Mouse (Mus musculus): ENCODE data around the gene Nfkbil1. TPM values are rescaled to one million over a fixed set of nuclear protein-coding genes. Genes with fewer than 3 reads are reported as not detected.

Gene Nfkbil1
- not detected for polyA plus RNA-seq (2014; fragmentation: Illumina TruSeq; extraction: RNeasy Lipid Tissue Mini Kit (QIAGEN cat#74804); ENCODE audit: low replicate concordance)

DNA sequence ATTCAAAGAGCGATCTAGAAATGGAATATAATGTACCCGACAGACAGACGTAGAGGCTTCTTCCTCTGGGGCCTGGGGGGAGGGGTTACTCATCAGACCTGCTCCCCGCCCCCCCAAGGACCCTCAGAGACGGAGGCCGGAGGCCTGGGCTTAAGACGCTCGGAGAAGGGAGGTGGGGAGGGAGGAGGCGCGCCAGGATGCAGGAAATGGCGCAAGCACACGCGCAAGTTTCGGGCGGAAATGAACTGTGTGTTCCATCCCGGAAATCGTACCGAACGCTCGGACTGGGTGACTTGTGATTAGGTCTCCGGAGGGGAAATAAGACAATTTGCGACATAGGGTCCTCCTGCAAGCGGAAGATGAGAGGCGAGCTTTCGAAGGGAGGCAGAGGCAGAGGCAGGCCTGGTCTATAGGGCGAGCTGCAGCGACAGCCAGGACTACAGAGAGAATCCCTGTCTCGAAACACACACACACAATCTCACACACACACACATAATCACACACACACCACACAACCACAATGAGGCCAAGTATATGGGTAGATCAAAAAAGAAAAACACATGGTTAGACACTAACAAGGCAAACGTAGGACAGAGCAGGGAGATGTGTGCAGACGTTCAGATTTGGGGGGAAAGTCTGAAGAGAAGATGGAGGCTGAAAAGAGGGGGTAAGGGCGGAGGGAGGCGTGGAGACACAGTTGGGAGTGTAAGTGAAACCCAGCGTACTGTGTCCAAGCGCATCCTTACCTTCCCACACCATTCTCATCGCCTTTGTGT lies at the start of gene Nfkbil1:
Gene Nfkbil1 (minus strand): TSS at position 179 of the 776 bp plus-strand sequence.

GRCm38 (mm10) chr17:35262664-35263522 lies 27.3 kb upstream of the Nfkbil1 start, which contains the start of gene H2-D1:
Gene H2-D1, plus strand, starts transcription at chr17:35262730.

DNA sequence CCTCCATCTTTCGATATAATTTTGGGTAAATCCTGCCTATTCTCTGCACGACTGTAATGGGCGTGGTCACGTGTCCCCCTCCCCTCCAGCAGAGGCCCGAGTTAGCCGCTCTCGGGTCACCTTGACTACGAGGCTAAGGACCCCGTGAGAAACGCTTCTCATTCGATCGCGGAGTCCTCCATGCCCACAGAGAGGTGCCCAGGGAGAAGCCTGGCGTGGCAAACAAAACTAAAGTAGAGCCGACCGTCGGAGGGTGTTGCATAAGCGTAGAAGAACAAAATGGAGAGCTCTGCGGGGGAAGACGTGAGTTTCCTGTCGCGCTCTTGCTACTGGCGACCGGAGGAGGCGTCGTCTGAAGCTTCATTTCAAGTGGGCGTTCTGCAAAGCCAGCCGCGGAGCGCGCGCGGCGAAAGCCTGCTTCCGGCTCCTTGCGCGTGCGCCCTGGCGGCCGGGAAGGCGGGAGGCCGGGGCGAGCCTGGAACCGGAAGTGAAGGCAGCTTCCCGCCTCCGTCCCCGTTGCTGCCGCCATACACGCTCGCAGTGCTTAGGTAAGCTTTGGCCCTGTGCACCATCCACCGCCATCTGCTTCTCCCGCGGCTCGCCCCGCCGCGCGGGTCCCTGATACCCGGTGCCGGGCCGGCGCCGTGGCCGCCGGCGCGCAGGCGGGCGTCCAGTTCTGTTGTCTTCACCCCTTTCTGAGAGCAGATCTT lies 5.9 kb upstream of the Nfkbil1 start, which contains the start of gene Ddx39b:
Gene Ddx39b (plus strand): TSS at position 442 of the 710 bp plus-strand sequence.

DNA sequence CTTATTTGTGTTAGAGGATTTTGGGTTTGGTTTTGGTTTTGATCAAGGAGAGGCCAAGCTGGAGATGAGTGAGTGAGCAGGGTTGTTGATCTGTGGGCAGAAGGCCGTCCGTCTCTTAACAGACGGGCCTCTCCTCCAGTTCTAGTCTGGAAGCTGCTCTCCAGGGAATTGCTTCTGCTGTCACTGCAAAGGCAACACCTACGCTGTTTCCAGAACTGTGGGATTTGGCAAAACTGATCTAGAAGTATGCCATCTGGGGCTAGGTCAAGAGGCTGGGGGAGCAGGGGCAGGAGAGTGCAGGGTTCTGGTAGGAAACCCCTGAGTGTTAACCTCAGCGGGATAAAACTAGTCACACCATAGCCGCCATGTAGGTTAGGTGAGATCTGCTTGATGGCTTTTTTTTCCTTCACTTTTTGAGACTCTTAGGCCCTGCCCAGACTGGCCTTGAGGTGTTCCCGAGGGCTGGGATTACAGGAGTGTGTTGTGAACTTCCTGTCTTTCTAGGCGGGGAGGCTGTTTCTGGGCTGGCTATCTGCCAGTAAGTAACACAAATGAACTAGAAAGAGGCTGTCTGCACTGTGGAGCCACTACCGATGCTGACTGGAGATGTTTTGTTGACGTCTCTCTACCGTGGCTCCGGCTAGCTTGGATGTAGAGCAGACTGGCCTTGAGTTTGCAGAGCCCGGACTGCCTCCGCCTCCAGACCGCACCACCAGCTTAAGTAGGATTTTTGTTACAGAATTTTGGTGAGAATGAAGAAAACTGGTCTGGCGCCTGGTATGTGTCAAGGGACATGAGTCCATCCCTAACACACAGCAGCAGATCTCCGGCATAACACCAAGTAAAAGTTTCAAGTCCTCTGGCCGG lies 2.2 kb downstream of the Nfkbil1 start, which contains the start of gene Atp6v1g2:
Gene Atp6v1g2 (plus strand): TSS at position 547 of the 867 bp plus-strand sequence.

GRCm38 (mm10) chr17:35220156-35220952 lies 15.2 kb downstream of the Nfkbil1 start, which contains the start of gene Gm16181:
Gene Gm16181, plus strand, starts transcription at chr17:35220834.

DNA sequence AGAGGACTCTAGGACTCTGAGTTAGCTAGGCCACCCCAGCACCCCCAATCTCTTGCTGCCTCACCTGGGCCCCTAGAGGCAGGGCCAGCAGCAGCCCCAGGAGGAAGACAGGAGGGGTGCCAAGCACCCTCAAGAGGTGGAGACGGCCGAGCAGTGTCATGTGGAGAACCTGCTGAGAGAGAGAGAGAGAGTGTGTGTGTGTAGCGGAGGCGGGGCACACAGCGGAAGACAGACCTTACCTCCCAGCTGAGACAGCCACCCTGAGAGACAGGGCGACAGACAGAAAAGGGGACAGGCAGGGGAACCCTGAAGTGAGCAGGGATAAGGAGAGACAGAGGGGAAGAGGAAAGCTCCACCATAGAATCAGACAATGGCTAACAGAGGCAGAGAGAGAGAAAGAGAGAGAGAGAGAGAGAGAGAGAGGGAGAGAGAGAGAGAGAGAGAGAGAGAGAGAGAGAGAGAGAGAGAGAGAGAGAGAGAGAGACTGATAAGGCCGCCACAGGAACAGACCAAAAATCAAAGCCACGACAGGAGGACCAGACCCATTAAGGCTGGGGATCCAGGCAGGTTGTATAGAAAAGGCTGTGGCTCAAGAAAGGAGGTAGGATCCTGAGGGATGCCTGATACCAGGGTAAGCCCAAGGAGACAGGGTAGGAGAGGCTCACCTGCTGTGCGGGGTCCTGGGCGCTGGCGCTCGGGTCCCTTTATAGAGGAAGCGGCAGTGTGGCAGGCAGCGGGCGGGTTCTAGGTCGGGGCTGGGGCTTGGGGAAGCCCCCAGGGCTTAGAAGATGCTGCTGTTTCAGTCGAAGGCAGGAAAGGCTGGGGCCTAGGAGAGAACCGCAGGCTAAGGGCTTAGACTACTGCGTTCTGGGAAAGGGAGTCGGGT lies 30.9 kb downstream of the Nfkbil1 start, which contains the start of gene Lta:
Gene Lta (minus strand): TSS at position 858 of the 886 bp plus-strand sequence.

GRCm38 (mm10) chr17:35201787-35202186 lies 33.8 kb downstream of the Nfkbil1 start, which contains the start of gene Tnf:
Gene Tnf, minus strand, starts transcription at chr17:35202007.

GRCm38 (mm10) chr17:35193881-35194843 lies 41.4 kb downstream of the Nfkbil1 start, which contains the start of gene Ltb:
Gene Ltb, plus strand, starts transcription at chr17:35194439.

DNA sequence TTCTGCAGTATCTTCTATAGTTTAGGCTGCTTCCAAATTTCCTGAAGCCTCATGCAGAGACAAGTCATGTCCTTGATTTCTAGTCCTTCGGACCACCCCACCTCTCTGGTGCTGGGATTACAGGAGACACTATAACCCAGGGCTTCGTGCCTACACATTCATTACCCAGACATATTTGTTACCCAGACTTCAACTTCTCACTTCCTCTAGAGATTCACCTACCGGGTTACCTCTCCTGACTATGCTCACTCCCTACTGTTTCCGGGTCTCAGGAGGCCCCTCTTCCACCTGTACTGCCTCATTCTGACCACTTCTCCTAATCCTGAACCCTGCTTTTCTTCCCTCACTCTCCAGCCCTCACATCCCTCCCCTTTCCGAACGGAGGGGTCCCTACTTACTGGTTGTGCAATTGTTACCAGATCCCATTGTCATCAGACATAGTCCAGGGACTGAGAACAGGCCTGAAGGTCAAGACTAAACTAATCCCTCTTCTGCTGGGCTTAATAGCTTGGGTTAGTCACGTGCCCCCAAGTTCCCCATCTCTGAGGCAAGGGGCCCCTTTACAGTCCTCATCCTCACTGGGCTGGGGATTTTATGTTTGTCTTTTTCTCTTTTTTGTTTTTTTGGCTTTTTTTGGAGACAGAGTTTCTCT lies 47.5 kb downstream of the Nfkbil1 start, which contains the start of gene Lst1:
Gene Lst1 (minus strand): TSS at position 481 of the 652 bp plus-strand sequence.

GRCm38 (mm10) chr17:35175968-35176367 lies 59.6 kb downstream of the Nfkbil1 start, which contains the start of gene Aif1:
Gene Aif1, minus strand, starts transcription at chr17:35176068.

Other genes with a start within 250 kb of the Nfkbil1 start
- 0.37 TPM for gene Vars, start 234.8 kb downstream of the Nfkbil1 start, polyA plus RNA-seq (2014; fragmentation: Illumina TruSeq; extraction: RNeasy Lipid Tissue Mini Kit (QIAGEN cat#74804); ENCODE audit: low replicate concordance)
- 0.11 TPM for gene Vwa7, start 219.2 kb downstream of the Nfkbil1 start, polyA plus RNA-seq (2014; fragmentation: Illumina TruSeq; extraction: RNeasy Lipid Tissue Mini Kit (QIAGEN cat#74804); ENCODE audit: low replicate concordance)
- not detected for gene Sapcd1, start 207.8 kb downstream of the Nfkbil1 start, polyA plus RNA-seq (2014; fragmentation: Illumina TruSeq; extraction: RNeasy Lipid Tissue Mini Kit (QIAGEN cat#74804); ENCODE audit: low replicate concordance)
- gene Msh5, start 189.0 kb downstream of the Nfkbil1 start, polyA plus RNA-seq (2014; fragmentation: Illumina TruSeq; extraction: RNeasy Lipid Tissue Mini Kit (QIAGEN cat#74804); ENCODE audit: low replicate concordance) = 0.93 TPM
- gene Clic1, start 185.8 kb downstream of the Nfkbil1 start, polyA plus RNA-seq (2014; fragmentation: Illumina TruSeq; extraction: RNeasy Lipid Tissue Mini Kit (QIAGEN cat#74804); ENCODE audit: low replicate concordance) = 31.3 TPM
- gene Ddah2, start 176.8 kb downstream of the Nfkbil1 start, polyA plus RNA-seq (2014; fragmentation: Illumina TruSeq; extraction: RNeasy Lipid Tissue Mini Kit (QIAGEN cat#74804); ENCODE audit: low replicate concordance) = not detected
- gene Ly6g6c, start 170.4 kb downstream of the Nfkbil1 start, polyA plus RNA-seq (2014; fragmentation: Illumina TruSeq; extraction: RNeasy Lipid Tissue Mini Kit (QIAGEN cat#74804); ENCODE audit: low replicate concordance) = not detected
- 0.59 TPM for gene Mpig6b, start 169.6 kb downstream of the Nfkbil1 start, polyA plus RNA-seq (2014; fragmentation: Illumina TruSeq; extraction: RNeasy Lipid Tissue Mini Kit (QIAGEN cat#74804); ENCODE audit: low replicate concordance)
- not detected for gene Ly6g6e, start 158.9 kb downstream of the Nfkbil1 start, polyA plus RNA-seq (2014; fragmentation: Illumina TruSeq; extraction: RNeasy Lipid Tissue Mini Kit (QIAGEN cat#74804); ENCODE audit: low replicate concordance)
- not detected for gene Ly6g6d, start 157.7 kb downstream of the Nfkbil1 start, polyA plus RNA-seq (2014; fragmentation: Illumina TruSeq; extraction: RNeasy Lipid Tissue Mini Kit (QIAGEN cat#74804); ENCODE audit: low replicate concordance)
- gene Ly6g6f, start 150.2 kb downstream of the Nfkbil1 start, polyA plus RNA-seq (2014; fragmentation: Illumina TruSeq; extraction: RNeasy Lipid Tissue Mini Kit (QIAGEN cat#74804); ENCODE audit: low replicate concordance) = not detected
- gene Abhd16a, start 146.5 kb downstream of the Nfkbil1 start, polyA plus RNA-seq (2014; fragmentation: Illumina TruSeq; extraction: RNeasy Lipid Tissue Mini Kit (QIAGEN cat#74804); ENCODE audit: low replicate concordance) = 3.7 TPM
- not detected for gene Ly6g5c, start 127.5 kb downstream of the Nfkbil1 start, polyA plus RNA-seq (2014; fragmentation: Illumina TruSeq; extraction: RNeasy Lipid Tissue Mini Kit (QIAGEN cat#74804); ENCODE audit: low replicate concordance)
- gene Ly6g5b, start 120.4 kb downstream of the Nfkbil1 start, polyA plus RNA-seq (2014; fragmentation: Illumina TruSeq; extraction: RNeasy Lipid Tissue Mini Kit (QIAGEN cat#74804); ENCODE audit: low replicate concordance) = not detected
- 2.3 TPM for gene Gpank1, start 114.3 kb downstream of the Nfkbil1 start, polyA plus RNA-seq (2014; fragmentation: Illumina TruSeq; extraction: RNeasy Lipid Tissue Mini Kit (QIAGEN cat#74804); ENCODE audit: low replicate concordance)
- 112 TPM for gene Csnk2b, start 113.7 kb downstream of the Nfkbil1 start, polyA plus RNA-seq (2014; fragmentation: Illumina TruSeq; extraction: RNeasy Lipid Tissue Mini Kit (QIAGEN cat#74804); ENCODE audit: low replicate concordance)
- gene D17H6S53E, start 109.4 kb downstream of the Nfkbil1 start, polyA plus RNA-seq (2014; fragmentation: Illumina TruSeq; extraction: RNeasy Lipid Tissue Mini Kit (QIAGEN cat#74804); ENCODE audit: low replicate concordance) = 1.7 TPM
- gene Apom, start 103.7 kb downstream of the Nfkbil1 start, polyA plus RNA-seq (2014; fragmentation: Illumina TruSeq; extraction: RNeasy Lipid Tissue Mini Kit (QIAGEN cat#74804); ENCODE audit: low replicate concordance) = not detected
- 9.2 TPM for gene Bag6, start 100.6 kb downstream of the Nfkbil1 start, polyA plus RNA-seq (2014; fragmentation: Illumina TruSeq; extraction: RNeasy Lipid Tissue Mini Kit (QIAGEN cat#74804); ENCODE audit: low replicate concordance)
- gene Prrc2a, start 70.9 kb downstream of the Nfkbil1 start, polyA plus RNA-seq (2014; fragmentation: Illumina TruSeq; extraction: RNeasy Lipid Tissue Mini Kit (QIAGEN cat#74804); ENCODE audit: low replicate concordance) = 7.5 TPM
- gene Aif1, start 59.7 kb downstream of the Nfkbil1 start, polyA plus RNA-seq (2014; fragmentation: Illumina TruSeq; extraction: RNeasy Lipid Tissue Mini Kit (QIAGEN cat#74804); ENCODE audit: low replicate concordance) = 8.4 TPM
- not detected for gene Lst1, start 47.4 kb downstream of the Nfkbil1 start, polyA plus RNA-seq (2014; fragmentation: Illumina TruSeq; extraction: RNeasy Lipid Tissue Mini Kit (QIAGEN cat#74804); ENCODE audit: low replicate concordance)
- gene Ltb, start 41.4 kb downstream of the Nfkbil1 start, polyA plus RNA-seq (2014; fragmentation: Illumina TruSeq; extraction: RNeasy Lipid Tissue Mini Kit (QIAGEN cat#74804); ENCODE audit: low replicate concordance) = not detected
- not detected for gene Tnf, start 33.8 kb downstream of the Nfkbil1 start, polyA plus RNA-seq (2014; fragmentation: Illumina TruSeq; extraction: RNeasy Lipid Tissue Mini Kit (QIAGEN cat#74804); ENCODE audit: low replicate concordance)
- gene Lta, start 30.4 kb downstream of the Nfkbil1 start, polyA plus RNA-seq (2014; fragmentation: Illumina TruSeq; extraction: RNeasy Lipid Tissue Mini Kit (QIAGEN cat#74804); ENCODE audit: low replicate concordance) = not detected
- not detected for gene Gm16181, start 15.0 kb downstream of the Nfkbil1 start, polyA plus RNA-seq (2014; fragmentation: Illumina TruSeq; extraction: RNeasy Lipid Tissue Mini Kit (QIAGEN cat#74804); ENCODE audit: low replicate concordance)
- gene Atp6v1g2, start 2.1 kb downstream of the Nfkbil1 start, polyA plus RNA-seq (2014; fragmentation: Illumina TruSeq; extraction: RNeasy Lipid Tissue Mini Kit (QIAGEN cat#74804); ENCODE audit: low replicate concordance) = 1.9 TPM
- gene Ddx39b, start 6.0 kb upstream of the Nfkbil1 start, polyA plus RNA-seq (2014; fragmentation: Illumina TruSeq; extraction: RNeasy Lipid Tissue Mini Kit (QIAGEN cat#74804); ENCODE audit: low replicate concordance) = 4.0 TPM
- gene H2-D1, start 26.9 kb upstream of the Nfkbil1 start, polyA plus RNA-seq (2014; fragmentation: Illumina TruSeq; extraction: RNeasy Lipid Tissue Mini Kit (QIAGEN cat#74804); ENCODE audit: low replicate concordance) = 51.6 TPM
- gene H2-Q1, start 84.6 kb upstream of the Nfkbil1 start, polyA plus RNA-seq (2014; fragmentation: Illumina TruSeq; extraction: RNeasy Lipid Tissue Mini Kit (QIAGEN cat#74804); ENCODE audit: low replicate concordance) = 506 TPM
- gene H2-Q2, start 106.5 kb upstream of the Nfkbil1 start, polyA plus RNA-seq (2014; fragmentation: Illumina TruSeq; extraction: RNeasy Lipid Tissue Mini Kit (QIAGEN cat#74804); ENCODE audit: low replicate concordance) = 3,607 TPM
- gene H2-Q4, start 143.8 kb upstream of the Nfkbil1 start, polyA plus RNA-seq (2014; fragmentation: Illumina TruSeq; extraction: RNeasy Lipid Tissue Mini Kit (QIAGEN cat#74804); ENCODE audit: low replicate concordance) = 51.5 TPM
- gene H2-Q6, start 189.1 kb upstream of the Nfkbil1 start, polyA plus RNA-seq (2014; fragmentation: Illumina TruSeq; extraction: RNeasy Lipid Tissue Mini Kit (QIAGEN cat#74804); ENCODE audit: low replicate concordance) = 7.5 TPM
- 11.4 TPM for gene H2-Q7, start 203.4 kb upstream of the Nfkbil1 start, polyA plus RNA-seq (2014; fragmentation: Illumina TruSeq; extraction: RNeasy Lipid Tissue Mini Kit (QIAGEN cat#74804); ENCODE audit: low replicate concordance)
- gene H2-Q10, start 234.3 kb upstream of the Nfkbil1 start, polyA plus RNA-seq (2014; fragmentation: Illumina TruSeq; extraction: RNeasy Lipid Tissue Mini Kit (QIAGEN cat#74804); ENCODE audit: low replicate concordance) = 2.3 TPM